Mouse (Mus musculus) liver, adult 2 months (tissue): ENCODE results near the gene Gusb. TPM values are rescaled to one million over a fixed set of nuclear protein-coding genes. Genes with fewer than 3 reads are reported as not detected.

Source experiments
- DNase-seq: peaks from one replicate; pipeline ENCODE4 v3.0.0-alpha.2; 2011; ENCODE audit warnings: low read depth, low spot score; ENCODE audit errors: extremely low read depth
- H3K27ac ChIP-seq: fragments of 200-500 bp; replicated peaks from 2 replicates; pipeline ENCODE4 v1.5.1; 2012; ENCODE audit warnings: low read depth, mild to moderate bottlenecking, control low read depth, inconsistent platforms, low read length; ENCODE audit not compliant: insufficient read depth
- H3K27me3 ChIP-seq: fragments of 200-500 bp; 2 replicates; pipeline ENCODE4 v1.6.1; 2012; ENCODE audit warnings: mild to moderate bottlenecking, moderate library complexity, low read length, inconsistent platforms; ENCODE audit not compliant: control insufficient read depth, insufficient read depth
- H3K36me3 ChIP-seq: fragments of 200-500 bp; 2 replicates; pipeline ENCODE4 v1.6.1; 2012; ENCODE audit warnings: low read length, inconsistent platforms; ENCODE audit not compliant: control insufficient read depth, insufficient read depth
- H3K4me1 ChIP-seq: fragments of 200-500 bp; 2 replicates; pipeline ENCODE4 v1.6.1; 2011; ENCODE audit warnings: low read length; ENCODE audit not compliant: control insufficient read depth, insufficient read depth
- H3K4me3 ChIP-seq: fragments of 200-500 bp; 2 replicates; pipeline ENCODE4 v1.5.1; 2011; ENCODE audit warnings: low read depth, mild to moderate bottlenecking, control low read depth, low read length, moderate library complexity; ENCODE audit not compliant: insufficient read depth
- H3K79me2 ChIP-seq: fragments of 200-500 bp; 2 replicates; pipeline ENCODE4 v1.6.1; 2012; ENCODE audit warnings: inconsistent platforms, mild to moderate bottlenecking, low read length, moderate library complexity; ENCODE audit not compliant: control insufficient read depth, insufficient read depth
- H3K9ac ChIP-seq: fragments of 200-500 bp; 2 replicates; pipeline ENCODE4 v1.6.1; 2012; ENCODE audit warnings: low read depth, mild to moderate bottlenecking, control low read depth, inconsistent platforms, low read length
- CTCF ChIP-seq: fragments of 200-500 bp; IDR thresholded peaks from 2 replicates; pipeline ENCODE4 v1.5.1; 2011; ENCODE audit warnings: low read depth, low read length, control low read depth
- POLR2A ChIP-seq: fragments of 200-500 bp; IDR thresholded peaks from 2 replicates; pipeline ENCODE4 v1.6.1; 2011; ENCODE audit warnings: low read length, control low read depth; ENCODE audit not compliant: insufficient read depth; ENCODE audit errors: extremely low read depth
- WGBS: fragments of 180-500 bp; shearing (Covaris S2); methylation state at CpG from one replicate; pipeline ENCODE4 v1.1.7; 2018; 5-methylcytosine and 5-hydroxymethylcytosine counted together
- polyA plus RNA-seq: library from polyadenylated mRNA; depleted of rRNA; stranded (reverse); fragments of >200 nt; gene quantifications from 2 replicates; pipeline ENCODE4 v1.2.3, GENCODE M21; 2012
- total RNA-seq: library from RNA; depleted of rRNA; stranded (reverse); fragments of >200 nt; gene quantifications from 2 replicates; pipeline ENCODE4 v1.2.3, GENCODE M21; 2014

Gusb gene
- total and polyA plus RNA-seq, 2 experiments: 13.6 to 17.6 TPM

GRCm38 (mm10) chr5:130047013-130047412, 44.2 kb upstream of the Gusb start:
- WGBS: 89% methylated on average over 6 of the region's 6 CpGs
- peaks cover 7% of the 10 kb centered on the region; the same call in 1 of the 2 replicates for H3K79me2 ChIP-seq
- no peak for DNase-seq

GRCm38 (mm10) chr5:130046589-130046988, 43.7 kb upstream of the Gusb start:
- Histone ChIP-seq H3K27me3 (no peaks in the 10 kb centered on the region), H3K9ac (no peak overlapping the region), H3K27ac (no peak overlapping the region), H3K4me1 (peaks cover 23% of the 10 kb centered on the region), H3K36me3 (peaks cover 34% of the 10 kb centered on the region), H3K79me2 (peaks cover 7% of the 10 kb centered on the region; the same call in 1 of the 2 replicates), H3K4me3 (no peak overlapping the region)
- WGBS: 92% methylated on average over 10 of the region's 10 CpGs
- no peak for DNase-seq
- no peak for TF ChIP-seq POLR2A
- no peak for TF ChIP-seq CTCF

More at GRCm38 (mm10) chr5:130047013-130047412, 44.2 kb upstream of the Gusb start:
- no peak for TF ChIP-seq POLR2A
- TF ChIP-seq CTCF: peak; percentile 59
- Histone ChIP-seq H3K27me3 (no peaks in the 10 kb centered on the region), H3K9ac (no peak overlapping the region), H3K36me3 (peaks cover 31% of the 10 kb centered on the region), H3K4me1 (peaks cover 23% of the 10 kb centered on the region), H3K4me3 (no peak overlapping the region), H3K27ac (no peak overlapping the region)

- Histone ChIP-seq H3K79me2 (peaks cover 7% of the 10 kb centered on the region; the same call in 1 of the 2 replicates), H3K4me1 (peaks cover 23% of the 10 kb centered on the region), H3K27me3 (no peaks in the 10 kb centered on the region), H3K27ac (no peak overlapping the region), H3K36me3 (peaks cover 34% of the 10 kb centered on the region), H3K9ac (no peak overlapping the region), H3K4me3 (no peak overlapping the region)
- no peak for TF ChIP-seq CTCF
- no peak for TF ChIP-seq POLR2A
- 89% methylated on average over 7 of the region's 7 CpGs for WGBS
- DNase-seq: no peak
Observed at GRCm38 (mm10) chr5:130046100-130046499, 43.3 kb upstream of the Gusb start.

GRCm38 (mm10) chr5:130044201-130044695, 41.4 kb upstream of the Gusb start:
- Histone ChIP-seq H3K27ac (peak overlapping the region; percentile 94), H3K27me3 (no peaks in the 10 kb centered on the region), H3K4me3 (no peak overlapping the region), H3K36me3 (peaks cover 38% of the 10 kb centered on the region), H3K9ac (0 out of 2 replicates have a peak overlapping the region, but pooled peaks have one; percentile 33), H3K4me1 (peaks cover 23% of the 10 kb centered on the region), H3K79me2 (peaks cover 11% of the 10 kb centered on the region; the same call in 1 of the 2 replicates)
- no peak for TF ChIP-seq POLR2A
- TF ChIP-seq CTCF: peak; percentile 85
- DNase-seq: peak; percentile 97
- WGBS: 12% methylated on average over 7 of the region's 7 CpGs

- Histone ChIP-seq H3K9ac (peak overlapping the region; percentile 39; the same call in 1 of the 2 replicates), H3K36me3 (peaks cover 35% of the 10 kb centered on the region), H3K4me3 (no peak overlapping the region), H3K27me3 (no peaks in the 10 kb centered on the region), H3K79me2 (peaks cover 11% of the 10 kb centered on the region; the same call in 1 of the 2 replicates), H3K27ac (peak overlapping the region; percentile 94), H3K4me1 (peaks cover 23% of the 10 kb centered on the region)
- WGBS: 19% methylated on average over 3 of the region's 3 CpGs
- TF ChIP-seq CTCF: no peak
- TF ChIP-seq POLR2A: no peak
- peak; percentile 99 for DNase-seq
Observed at GRCm38 (mm10) chr5:130043741-130044140, 40.9 kb upstream of the Gusb start.

GRCm38 (mm10) chr5:130041262-130041661, 38.4 kb upstream of the Gusb start:
- Histone ChIP-seq H3K27ac (peak overlapping the region; percentile 29), H3K4me3 (no peak overlapping the region), H3K79me2 (peaks cover 4% of the 10 kb centered on the region; the same call in 1 of the 2 replicates), H3K9ac (no peak overlapping the region), H3K36me3 (peaks cover 25% of the 10 kb centered on the region), H3K27me3 (no peaks in the 10 kb centered on the region), H3K4me1 (peaks cover 30% of the 10 kb centered on the region)
- no peak for DNase-seq
- TF ChIP-seq CTCF (no peak), POLR2A (no peak)
- WGBS: 73% methylated on average over 4 of the region's 4 CpGs
